Mouse (Mus musculus): ENCODE results near the gene Trim17. TPM values are rescaled to one million over a fixed set of nuclear protein-coding genes. Genes with fewer than 3 reads are reported as not detected.
A peak's percentile ranks its signal among the peaks of the same experiment; 100 is the strongest.
"Not testable (repeated sequence)": the region's sequence is repeated elsewhere in the genome, so short reads cannot be mapped to it uniquely, and the experiment has no call there.

The Trim17 gene
- polyA plus RNA-seq, 1 experiment from 2014 or later = 0.57 TPM

DNA sequence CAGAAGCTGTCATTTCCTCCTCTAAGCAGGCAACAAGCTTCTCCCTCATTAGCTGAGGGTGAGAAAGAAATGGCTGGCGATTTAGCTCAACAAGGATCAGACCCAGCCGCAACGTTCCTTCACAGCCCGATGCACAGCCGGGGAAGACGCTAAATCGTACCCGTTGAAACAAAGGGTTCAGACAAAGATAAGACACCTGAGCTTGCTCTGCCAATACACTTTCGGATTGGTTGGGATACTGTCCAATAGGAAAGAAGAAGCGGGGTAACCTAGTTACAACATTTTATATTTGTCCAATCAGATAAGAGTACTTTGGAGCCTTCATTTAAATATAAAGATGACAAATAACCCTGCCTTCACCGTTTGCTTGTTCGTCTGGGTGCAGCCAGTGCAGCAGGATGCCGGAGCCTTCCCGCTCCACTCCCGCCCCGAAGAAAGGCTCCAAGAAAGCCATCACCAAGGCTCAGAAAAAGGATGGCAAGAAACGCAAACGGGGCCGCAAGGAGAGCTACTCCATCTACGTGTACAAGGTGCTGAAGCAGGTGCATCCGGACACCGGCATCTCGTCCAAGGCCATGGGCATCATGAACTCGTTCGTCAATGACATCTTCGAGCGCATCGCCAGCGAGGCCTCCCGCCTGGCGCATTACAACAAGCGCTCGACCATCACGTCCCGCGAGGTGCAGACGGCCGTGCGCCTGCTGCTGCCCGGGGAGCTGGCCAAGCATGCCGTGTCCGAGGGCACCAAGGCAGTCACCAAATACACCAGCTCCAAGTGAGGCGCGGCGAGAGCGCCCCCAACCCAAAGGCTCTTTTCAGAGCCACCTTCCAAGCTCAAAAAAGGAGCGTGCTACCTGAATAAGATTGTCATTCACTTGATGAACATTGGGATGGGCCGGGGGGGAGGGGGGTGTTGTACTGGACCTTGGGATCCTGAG is 5.7 kb upstream of the Trim17 start, which contains the start of gene Hist3h2ba:
TSS of gene Hist3h2ba (plus strand) at position 379 of the 938 bp plus-strand sequence.
- peaks cover 27% of the 10 kb centered on the region for H3K4me1 ChIP-seq (replicated peaks)

DNA sequence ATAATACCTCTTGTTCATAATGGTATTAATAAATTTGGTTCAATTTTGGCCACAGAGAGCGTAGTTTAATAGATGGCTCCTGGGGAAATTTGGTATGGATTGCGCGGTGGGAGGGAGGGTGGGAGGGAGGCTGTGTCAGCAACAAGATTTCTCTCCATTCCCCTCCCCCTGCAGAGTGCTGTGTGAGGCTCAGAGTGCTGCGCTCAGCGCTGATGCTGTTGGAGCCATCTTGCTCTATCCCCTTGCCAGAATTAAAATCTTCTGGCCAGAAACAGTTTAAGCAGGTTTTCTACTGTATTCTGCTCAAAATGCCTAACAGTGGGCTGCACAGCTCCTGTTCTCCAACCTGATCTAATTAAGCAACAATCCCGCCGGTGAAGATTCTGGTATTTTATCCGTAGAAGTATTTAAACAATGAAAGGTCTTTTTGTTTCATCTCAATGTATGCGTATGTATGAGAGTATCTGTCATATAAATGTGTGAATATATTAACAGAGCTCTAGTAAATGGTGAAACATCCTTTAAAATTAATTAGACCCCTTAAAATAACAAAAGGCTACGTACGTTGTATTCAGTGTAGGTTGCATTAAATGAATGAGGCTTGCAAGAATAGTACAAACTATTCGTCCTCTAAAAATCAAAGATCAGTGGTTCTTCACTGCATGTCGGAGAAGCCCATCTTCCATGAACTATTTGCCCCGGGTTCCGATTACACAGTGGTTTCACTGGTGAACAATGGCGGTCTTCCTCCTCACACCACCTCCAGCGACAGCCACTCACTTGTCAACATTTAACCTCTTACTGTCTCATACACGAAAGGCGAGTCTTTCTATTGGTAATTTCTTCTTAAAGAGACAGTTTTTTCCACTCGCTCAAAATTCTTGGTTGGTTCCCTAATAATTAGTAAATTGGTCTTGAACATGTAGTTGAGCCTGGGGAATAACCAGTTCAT is 4.7 kb upstream of the Trim17 start:
- peak overlapping the region; percentile 47 for H3K9ac ChIP-seq
- peaks cover 23% of the 10 kb centered on the region for H3K27me3 ChIP-seq
- H3K9me3 ChIP-seq (replicated peaks) = no peaks in the 10 kb centered on the region
- WGBS = 18% methylated on average over 20 of the region's 20 CpGs
- H3K27ac ChIP-seq = peak overlapping the region; percentile 78; the same call in 1 of the 2 replicates
- peak overlapping the region; percentile 77 for H3K4me2 ChIP-seq
- peak overlapping the region; percentile 49 for H3K4me3 ChIP-seq
- H3K36me3 ChIP-seq = no peaks in the 10 kb centered on the region
- no peak; the same call in 1 of the 2 replicates for ATAC-seq (replicated peaks; ENCODE audit: insufficient number of reproducible peaks, insufficient read depth, low FRiP score, low read depth)
- H3K4me1 ChIP-seq (replicated peaks) = peaks cover 28% of the 10 kb centered on the region

More for the DNA sequence above, 5.7 kb upstream of the Trim17 start, which contains the start of gene Hist3h2ba:
- WGBS = under 1% methylated on average over 48 of the region's 48 CpGs
- peaks cover 28% of the 10 kb centered on the region for H3K27me3 ChIP-seq
- H3K9ac ChIP-seq = peak within 1 kb of the TSS; percentile 47
- H3K4me3 ChIP-seq = peak within 1 kb of the TSS; percentile 49
- ATAC-seq (replicated peaks; ENCODE audit: insufficient number of reproducible peaks, insufficient read depth, low FRiP score, low read depth) = peak; percentile 81
- no peaks in the 10 kb centered on the region for H3K36me3 ChIP-seq
- peak within 1 kb of the TSS; percentile 77 for H3K4me2 ChIP-seq
- H3K27ac ChIP-seq = peak within 1 kb of the TSS; percentile 78
- H3K9me3 ChIP-seq (replicated peaks) = no peaks in the 10 kb centered on the region

DNA sequence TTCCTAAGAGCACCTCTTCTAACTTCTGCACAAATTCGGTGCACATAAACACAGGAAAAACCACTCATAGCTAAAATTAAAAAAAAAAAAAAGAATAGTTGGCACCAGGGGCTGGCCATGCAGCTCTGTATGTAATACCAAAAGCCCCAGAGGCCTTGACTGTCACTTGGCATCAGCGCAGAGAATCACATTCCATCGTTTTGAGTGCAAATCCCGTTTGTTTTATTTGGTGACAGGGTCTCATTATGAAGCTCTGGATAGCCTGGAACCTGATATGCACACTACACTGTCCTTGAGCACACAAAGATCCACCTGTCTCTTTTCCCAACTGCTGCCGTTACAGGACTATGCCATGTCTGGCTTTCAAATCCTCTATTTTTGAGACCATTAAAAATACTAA is 3.3 kb upstream of the Trim17 start:
- no peaks in the 10 kb centered on the region for H3K36me3 ChIP-seq
- no peak overlapping the region for H3K4me2 ChIP-seq
- H3K9me3 ChIP-seq (replicated peaks) = no peaks in the 10 kb centered on the region
- H3K4me3 ChIP-seq = no peak overlapping the region
- no peak for ATAC-seq (replicated peaks; ENCODE audit: insufficient number of reproducible peaks, insufficient read depth, low FRiP score, low read depth)
- H3K27ac ChIP-seq = no peak overlapping the region
- WGBS = 80% methylated on average over 5 of the region's 5 CpGs
- peaks cover 23% of the 10 kb centered on the region for H3K27me3 ChIP-seq
- H3K4me1 ChIP-seq (replicated peaks) = peaks cover 33% of the 10 kb centered on the region
- no peak overlapping the region for H3K9ac ChIP-seq

DNA sequence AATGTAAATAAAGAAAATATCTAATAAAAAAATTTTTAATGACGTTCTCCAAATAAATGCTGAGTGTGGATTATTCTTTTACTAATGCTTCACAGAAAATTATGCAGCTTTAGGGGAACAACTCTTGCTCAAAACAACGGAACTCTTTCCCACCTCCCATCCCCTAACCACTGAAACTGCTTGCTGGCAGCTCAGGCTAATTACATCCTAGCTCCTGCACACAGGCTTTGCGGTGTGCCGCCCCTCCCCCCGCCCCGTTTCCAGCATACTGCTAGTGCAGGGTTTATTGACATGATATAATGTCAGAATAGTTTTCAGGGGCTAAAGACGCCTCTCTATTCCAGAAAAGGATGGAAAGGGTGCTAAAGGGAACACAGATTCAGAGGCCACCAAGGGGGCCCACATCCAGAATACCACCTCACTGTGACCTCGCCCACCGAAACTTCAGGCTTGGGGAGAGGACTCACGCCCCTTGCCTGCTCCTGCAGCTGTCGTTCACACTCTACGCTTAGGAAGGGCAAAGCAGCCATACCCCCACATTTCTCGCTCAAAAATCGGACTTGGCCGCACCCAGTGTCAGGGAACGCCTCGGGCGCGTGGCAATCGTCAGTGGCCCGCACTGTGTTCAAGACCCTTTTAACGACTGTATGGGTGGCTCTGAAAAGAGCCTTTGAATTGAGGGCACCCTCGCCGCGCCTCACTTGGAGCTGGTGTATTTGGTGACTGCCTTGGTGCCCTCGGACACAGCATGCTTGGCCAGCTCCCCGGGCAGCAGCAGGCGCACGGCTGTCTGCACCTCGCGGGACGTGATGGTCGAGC is 925 bp upstream of the Trim17 start:
- H3K27me3 ChIP-seq = peaks cover 16% of the 10 kb centered on the region
- WGBS = under 1% methylated on average over 33 of the region's 33 CpGs
- no peaks in the 10 kb centered on the region for H3K9me3 ChIP-seq (replicated peaks)
- peak overlapping the region; percentile 77 for H3K9ac ChIP-seq
- H3K4me3 ChIP-seq = peak overlapping the region; percentile 86
- H3K4me1 ChIP-seq (replicated peaks) = peaks cover 42% of the 10 kb centered on the region
- peak overlapping the region; percentile 94 for H3K4me2 ChIP-seq
- H3K27ac ChIP-seq = peak overlapping the region; percentile 100
- 0 out of 2 replicates have a peak, but pooled peaks cover 4% of the 10 kb centered on the region for H3K36me3 ChIP-seq
- ATAC-seq (replicated peaks; ENCODE audit: insufficient number of reproducible peaks, insufficient read depth, low FRiP score, low read depth) = peak; percentile 8

DNA sequence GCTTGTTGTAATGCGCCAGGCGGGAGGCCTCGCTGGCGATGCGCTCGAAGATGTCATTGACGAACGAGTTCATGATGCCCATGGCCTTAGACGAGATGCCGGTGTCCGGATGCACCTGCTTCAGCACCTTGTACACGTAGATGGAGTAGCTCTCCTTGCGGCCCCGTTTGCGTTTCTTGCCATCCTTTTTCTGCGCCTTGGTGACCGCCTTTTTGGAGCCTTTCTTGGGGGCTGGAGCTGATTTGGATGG is 390 bp upstream of the Trim17 start:
- H3K4me2 ChIP-seq = peak overlapping the region; percentile 94
- H3K27me3 ChIP-seq = peaks cover 16% of the 10 kb centered on the region
- H3K4me1 ChIP-seq (replicated peaks) = peaks cover 43% of the 10 kb centered on the region
- under 1% methylated on average over 17 of the region's 17 CpGs for WGBS
- H3K36me3 ChIP-seq; H3K9me3 ChIP-seq (replicated peaks): not testable (repeated sequence)
- ATAC-seq (replicated peaks; ENCODE audit: insufficient number of reproducible peaks, insufficient read depth, low FRiP score, low read depth) = 0 out of 2 replicates have a peak, but pooled peaks have one; percentile 10
- H3K27ac ChIP-seq = peak overlapping the region; percentile 100
- H3K9ac ChIP-seq = peak overlapping the region; percentile 77
- H3K4me3 ChIP-seq = peak overlapping the region; percentile 86

DNA sequence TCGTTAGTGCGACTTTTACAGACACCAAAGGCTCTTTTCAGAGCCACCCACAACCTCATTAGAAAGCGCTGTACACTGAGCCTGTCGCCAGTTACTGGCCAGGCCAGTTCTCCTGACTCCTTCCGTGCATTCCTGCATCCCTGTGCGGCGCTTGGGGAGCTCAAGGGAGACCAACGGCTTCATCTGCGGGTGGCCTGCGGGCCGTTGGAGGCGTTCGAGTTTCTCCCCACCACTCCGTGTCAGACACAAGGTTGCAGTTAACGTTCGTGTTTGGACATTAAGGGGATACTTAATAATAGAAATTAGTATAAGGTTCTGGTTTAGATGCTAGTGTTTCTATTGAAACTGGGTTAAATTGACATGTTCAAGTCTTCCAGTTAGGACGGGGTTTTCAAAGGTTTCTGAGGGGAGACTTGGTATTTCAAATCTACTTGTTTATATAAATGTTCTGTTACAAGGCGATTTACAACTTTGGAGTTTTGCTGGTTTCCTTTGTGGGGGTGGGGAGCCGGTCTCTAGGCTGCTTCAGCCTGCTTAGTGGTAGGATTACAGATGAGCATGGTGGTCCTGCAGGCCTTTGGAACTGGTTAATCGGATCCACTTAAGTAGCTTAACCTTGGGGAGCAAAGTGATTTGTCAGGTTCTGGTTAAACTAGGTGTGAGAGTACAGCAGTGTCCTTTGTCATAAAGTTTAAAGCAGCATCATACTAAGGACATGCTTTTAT is 820 bp downstream of the Trim17 start:
- Histone ChIP-seq H3K9me3 (replicated peaks) (no peaks in the 10 kb centered on the region), H3K27me3 (peaks cover 12% of the 10 kb centered on the region), H3K4me1 (replicated peaks) (peaks cover 42% of the 10 kb centered on the region), H3K4me3 (peak overlapping the region; percentile 86), H3K9ac (peak overlapping the region; percentile 93), H3K4me2 (peak overlapping the region; percentile 70), H3K36me3 (0 out of 2 replicates have a peak, but pooled peaks cover 4% of the 10 kb centered on the region), H3K27ac (peak overlapping the region; percentile 100)
- under 1% methylated on average over 20 of the region's 20 CpGs for WGBS
- ATAC-seq (replicated peaks; ENCODE audit: insufficient number of reproducible peaks, insufficient read depth, low FRiP score, low read depth) = peak; percentile 41

DNA sequence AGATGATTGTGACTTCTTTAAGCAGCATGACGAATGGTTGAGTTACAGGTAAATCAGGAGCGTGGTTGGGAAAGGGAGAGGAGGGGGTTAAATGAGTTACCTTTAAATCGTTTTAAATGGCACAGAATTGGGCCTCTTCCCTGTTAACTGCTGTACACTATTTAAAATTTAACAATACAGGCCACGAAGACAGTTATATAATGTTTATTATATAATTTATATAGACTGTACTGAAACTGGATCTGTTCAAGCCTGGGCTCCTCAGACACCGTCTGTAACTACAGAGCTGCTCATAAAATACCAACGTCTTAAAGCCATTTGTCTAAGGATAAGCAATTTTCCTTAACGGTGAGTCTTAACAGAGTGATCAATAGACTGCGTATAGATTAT is 1.4 kb downstream of the Trim17 start:
- peaks cover 42% of the 10 kb centered on the region for H3K4me1 ChIP-seq (replicated peaks)
- WGBS = 39% methylated on average over 8 of the region's 8 CpGs
- peak overlapping the region; percentile 100; the same call in 1 of the 2 replicates for H3K27ac ChIP-seq
- peak overlapping the region; percentile 70 for H3K4me2 ChIP-seq
- peaks cover 8% of the 10 kb centered on the region for H3K27me3 ChIP-seq
- no peaks in the 10 kb centered on the region for H3K9me3 ChIP-seq (replicated peaks)
- 0 out of 2 replicates have a peak, but pooled peaks cover 4% of the 10 kb centered on the region for H3K36me3 ChIP-seq
- no peak for ATAC-seq (replicated peaks; ENCODE audit: insufficient number of reproducible peaks, insufficient read depth, low FRiP score, low read depth)
- H3K9ac ChIP-seq = peak overlapping the region; percentile 93
- H3K4me3 ChIP-seq = peak overlapping the region; percentile 86

DNA sequence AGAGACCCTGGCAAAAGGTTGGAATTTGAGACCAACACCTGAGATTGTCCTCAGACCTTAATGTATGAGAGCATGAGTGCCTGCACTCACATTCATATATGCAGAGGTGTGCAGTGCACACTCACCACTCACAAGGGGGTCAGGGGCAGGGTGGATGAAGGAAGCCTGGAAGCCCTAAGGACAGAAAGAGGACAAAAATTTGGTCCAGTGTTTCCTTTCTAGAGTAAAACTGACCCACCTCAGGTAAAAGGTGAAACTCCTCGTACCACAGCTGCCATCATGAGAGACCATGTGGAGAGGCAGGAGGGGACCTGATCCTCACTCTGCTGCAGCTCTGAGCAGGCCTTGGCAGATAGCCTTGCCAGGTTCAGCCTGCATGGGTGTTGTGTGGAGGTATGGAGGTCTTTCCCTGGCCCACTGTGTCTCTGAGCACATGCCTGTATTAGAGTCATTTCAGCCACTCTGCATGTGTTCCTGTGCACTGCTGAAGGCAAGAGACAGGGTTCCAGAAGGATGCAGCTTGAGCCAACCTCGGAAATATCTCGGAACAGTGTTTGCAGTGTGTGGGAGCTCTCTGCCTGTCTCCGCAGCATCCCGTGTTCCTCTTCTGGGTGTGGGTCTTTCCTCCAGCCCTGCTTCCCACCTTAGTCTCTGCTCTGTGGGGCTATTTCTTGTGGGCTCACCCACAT is 2.9 kb downstream of the Trim17 start:
- Histone ChIP-seq H3K4me3 (peak overlapping the region; percentile 86; the same call in 1 of the 2 replicates), H3K9ac (no peak overlapping the region), H3K27me3 (peaks cover 11% of the 10 kb centered on the region), H3K27ac (no peak overlapping the region), H3K36me3 (0 out of 2 replicates have a peak, but pooled peaks cover 4% of the 10 kb centered on the region), H3K4me1 (replicated peaks) (peaks cover 48% of the 10 kb centered on the region), H3K4me2 (peak overlapping the region; percentile 70), H3K9me3 (replicated peaks) (no peaks in the 10 kb centered on the region)
- 72% methylated on average over 5 of the region's 5 CpGs for WGBS
- no peak for ATAC-seq (replicated peaks; ENCODE audit: insufficient number of reproducible peaks, insufficient read depth, low FRiP score, low read depth)

DNA sequence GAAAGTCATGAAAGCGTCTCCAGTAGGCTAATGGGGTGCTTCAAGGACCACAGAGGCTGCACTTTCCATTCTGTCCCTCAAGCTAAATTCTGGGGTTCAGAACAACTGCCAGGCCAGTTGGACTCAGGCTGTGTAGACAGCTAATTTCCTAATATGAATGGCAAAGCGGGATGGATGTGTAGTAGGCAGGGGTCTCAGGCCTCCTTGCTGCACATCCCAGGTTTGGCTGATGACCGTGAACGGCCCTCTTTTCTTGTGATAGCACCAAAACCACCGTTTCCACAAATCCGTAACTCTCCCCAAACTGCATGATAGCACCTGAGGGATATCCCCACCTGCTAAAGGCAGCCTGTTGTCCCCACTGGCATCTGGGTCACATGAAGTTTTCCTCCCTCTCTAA is 4.1 kb downstream of the Trim17 start:
- H3K9me3 ChIP-seq (replicated peaks) = no peaks in the 10 kb centered on the region
- WGBS = 90% methylated on average over 6 of the region's 6 CpGs
- peaks cover 20% of the 10 kb centered on the region for H3K27me3 ChIP-seq
- no peak for ATAC-seq (replicated peaks; ENCODE audit: insufficient number of reproducible peaks, insufficient read depth, low FRiP score, low read depth)
- no peak overlapping the region for H3K4me2 ChIP-seq
- peaks cover 43% of the 10 kb centered on the region for H3K4me1 ChIP-seq (replicated peaks)
- H3K4me3 ChIP-seq = no peak overlapping the region
- 0 out of 2 replicates have a peak, but pooled peaks cover 4% of the 10 kb centered on the region for H3K36me3 ChIP-seq
- no peak overlapping the region for H3K27ac ChIP-seq
- no peak overlapping the region for H3K9ac ChIP-seq
